Mouse (Mus musculus) R1 (cell line): ENCODE data around the gene Atf2.
"Not testable (repeated sequence)": the region's sequence is repeated elsewhere in the genome, so short reads cannot be mapped to it uniquely, and the experiment has no call there.

ENCODE experiments used
- DNase-seq: peaks from one replicate; pipeline ENCODE4 v3.0.0-alpha.2; 2018; ENCODE audit warnings: low read depth, low spot score

Atf2 gene

DNA sequence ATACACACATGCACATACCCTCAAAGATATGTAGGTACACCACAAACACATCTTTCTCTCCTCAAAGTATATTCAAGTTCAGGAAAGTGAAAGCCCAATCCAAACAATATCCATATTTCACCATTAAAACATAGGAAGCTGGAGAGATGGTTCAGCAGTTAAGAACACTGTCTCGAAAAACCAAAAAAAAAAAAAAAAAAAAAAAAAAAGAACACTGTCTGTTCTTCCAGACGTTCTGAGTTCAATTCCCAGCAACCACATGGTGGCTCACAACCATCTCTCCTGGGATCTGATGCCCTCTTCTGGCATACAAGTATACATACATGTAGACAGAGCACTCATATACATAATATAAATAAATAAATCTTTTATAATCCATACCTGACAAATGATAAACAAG lies 6.4 kb downstream of the Atf2 start:
- DNase-seq = peak; percentile 37

DNA sequence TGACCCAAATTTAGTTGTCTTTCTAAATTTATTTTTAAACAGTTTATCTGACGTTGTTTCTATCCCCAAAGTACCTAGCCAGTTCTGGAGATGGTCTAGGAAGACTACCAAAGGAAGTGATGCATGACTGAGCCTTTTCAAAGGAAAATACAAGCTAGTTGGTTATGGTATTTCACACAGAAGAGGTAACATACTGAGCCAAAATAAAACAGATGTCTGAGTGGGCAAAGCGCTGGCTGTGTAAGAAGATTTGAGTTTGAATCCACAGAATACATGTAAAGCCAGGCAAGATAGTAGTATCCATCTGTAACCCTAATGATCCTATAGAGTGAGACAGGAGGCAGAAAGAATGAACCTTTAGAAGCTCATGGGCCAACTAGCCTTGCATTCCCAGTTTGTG lies 14.5 kb downstream of the Atf2 start:
- DNase-seq = no peak

DNA sequence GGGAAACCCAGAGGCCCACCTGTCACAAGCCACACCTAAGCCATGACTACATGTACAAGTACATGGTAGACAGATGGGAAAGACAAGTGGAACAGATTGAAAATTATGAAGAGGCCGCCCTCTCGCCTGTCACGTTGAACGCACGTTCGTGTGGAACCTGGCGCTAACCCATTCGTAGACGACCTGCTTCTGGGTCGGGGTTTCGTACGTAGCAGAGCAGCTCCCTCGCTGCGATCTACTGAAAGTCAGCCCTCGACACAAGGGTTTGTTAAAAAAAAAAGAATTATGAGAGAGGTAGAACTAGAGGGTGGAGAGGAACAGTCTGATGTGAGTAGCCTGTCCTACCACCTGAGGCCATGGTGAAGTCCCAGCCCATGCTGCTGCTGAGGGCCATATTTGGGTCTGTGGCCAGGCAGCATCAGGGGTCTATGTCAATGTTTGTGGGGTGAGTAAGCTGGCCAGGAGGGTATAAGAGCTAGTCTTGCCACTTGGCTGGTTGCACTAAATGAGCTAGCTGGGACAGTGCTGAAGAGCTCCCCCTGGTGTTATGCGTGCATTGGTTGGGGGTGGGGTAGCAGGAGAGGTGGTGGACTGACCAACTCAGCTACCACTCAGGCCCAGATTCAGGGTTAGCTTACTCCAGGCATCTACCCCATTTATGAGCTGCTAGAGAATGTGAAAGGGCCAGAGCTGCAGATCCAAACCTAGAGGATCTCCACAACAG lies 24.5 kb downstream of the Atf2 start:
- peak; percentile 79 for DNase-seq

DNA sequence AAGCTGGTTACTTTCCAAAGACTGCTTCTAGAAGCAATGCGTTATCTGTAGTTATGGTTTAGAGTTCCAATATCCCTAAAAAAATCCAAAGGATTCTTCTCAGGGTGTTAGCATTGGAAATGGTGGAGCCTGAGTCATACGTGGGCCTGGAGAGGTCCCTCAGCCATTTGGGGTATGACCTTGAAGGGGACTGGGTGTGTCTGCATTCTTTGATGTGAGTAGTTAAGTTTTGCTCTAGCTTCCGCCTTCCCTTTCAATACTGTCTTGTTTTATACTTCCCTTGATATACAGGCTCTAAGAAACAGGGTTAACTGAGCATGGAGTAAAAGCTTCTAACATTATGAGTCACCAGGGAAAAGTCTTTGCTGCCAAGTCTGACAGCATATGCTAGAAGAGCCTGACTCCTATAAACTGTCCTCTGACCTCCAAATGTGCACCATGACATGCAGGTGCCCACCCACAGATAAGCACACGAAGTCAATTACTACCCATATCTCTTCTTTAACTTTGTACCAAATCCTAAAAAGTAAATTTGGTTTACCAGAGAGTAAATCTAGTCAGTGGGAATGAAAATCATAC lies 32.3 kb downstream of the Atf2 start:
- DNase-seq = peak; percentile 82

DNA sequence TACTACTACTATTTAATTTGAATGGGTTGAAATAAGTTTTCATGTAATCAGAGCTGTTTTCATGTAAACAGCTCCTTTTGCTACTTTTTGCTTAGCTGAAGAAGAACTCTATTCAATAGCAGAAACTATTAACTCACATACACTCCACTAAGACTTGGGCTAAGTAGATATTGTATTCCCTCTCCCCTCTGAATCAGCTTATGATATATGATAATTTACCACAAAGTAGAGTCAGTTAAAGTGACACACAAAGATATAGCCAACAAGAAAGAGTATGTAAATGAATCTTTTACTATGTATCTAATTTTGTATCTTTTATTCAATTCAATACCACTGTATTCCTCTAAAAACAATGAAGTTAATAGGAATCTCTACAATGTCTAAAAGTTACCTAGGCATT lies 35.1 kb downstream of the Atf2 start:
- DNase-seq = no peak

DNA sequence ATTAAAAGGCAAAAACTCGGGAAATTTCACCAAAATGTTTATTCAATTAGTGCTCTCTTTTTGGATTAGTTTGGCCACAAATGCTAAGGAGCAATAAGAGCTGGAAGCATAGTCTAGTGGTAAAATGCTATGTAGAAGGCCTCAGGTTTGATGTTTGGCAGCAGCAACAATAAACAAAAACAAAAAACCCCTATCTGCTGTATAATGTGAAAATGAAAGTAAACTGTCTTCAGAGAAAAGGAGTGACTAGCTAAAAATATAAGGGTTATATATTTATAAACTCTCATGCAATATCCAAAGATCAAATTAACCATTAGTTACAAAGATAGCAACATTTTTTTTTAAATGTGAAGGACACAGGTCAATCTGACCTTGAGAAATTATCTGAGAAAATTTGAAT lies 36.2 kb downstream of the Atf2 start:
- DNase-seq = no peak

DNA sequence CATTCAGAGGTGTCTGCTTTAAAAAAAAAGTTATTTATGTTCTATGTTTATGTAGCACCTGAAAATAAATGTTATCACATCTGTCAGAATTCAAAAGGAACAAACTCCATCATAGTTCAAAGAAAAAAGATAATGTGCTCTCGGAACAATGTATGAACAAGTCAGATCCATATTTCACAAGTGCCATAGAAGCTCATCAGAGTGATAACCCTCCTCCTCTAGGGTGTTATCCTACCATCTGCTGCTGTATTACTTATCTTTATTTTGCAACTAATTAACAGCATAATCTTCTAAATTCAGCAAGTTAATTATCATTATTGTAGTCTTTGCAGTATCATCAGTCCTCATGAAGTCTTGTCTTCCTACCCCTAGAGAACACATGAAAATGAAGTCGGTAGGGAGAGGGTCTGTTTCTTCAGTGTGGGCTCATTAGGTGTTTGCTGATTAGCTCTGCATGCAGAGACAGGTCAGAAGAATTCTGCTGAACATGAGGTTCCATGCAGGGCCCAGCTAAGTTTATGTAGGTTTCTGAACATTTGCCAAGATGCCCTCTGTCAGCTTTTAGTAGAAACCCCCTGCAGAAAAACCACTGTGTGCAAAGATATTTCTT lies 57.9 kb downstream of the Atf2 start:
- DNase-seq = no peak

DNA sequence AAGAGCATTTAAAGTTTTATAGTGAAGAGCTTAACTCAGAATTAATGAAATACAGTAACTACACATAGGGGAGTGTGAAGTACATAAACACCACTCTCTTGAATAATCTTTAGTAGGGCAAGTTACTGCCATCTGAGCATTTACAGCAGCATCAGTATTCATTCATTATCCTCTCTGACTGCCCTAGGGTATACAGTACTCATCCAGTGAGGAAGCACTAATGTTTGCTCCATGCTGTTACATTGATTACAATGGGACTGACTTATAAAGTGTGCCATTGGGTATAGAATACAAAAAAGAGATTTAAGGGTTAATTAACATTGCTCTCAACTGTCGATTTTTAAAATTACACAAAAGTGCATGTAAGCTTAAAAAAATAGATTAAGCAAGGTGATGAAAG lies 59.2 kb downstream of the Atf2 start:
- DNase-seq = no peak

DNA sequence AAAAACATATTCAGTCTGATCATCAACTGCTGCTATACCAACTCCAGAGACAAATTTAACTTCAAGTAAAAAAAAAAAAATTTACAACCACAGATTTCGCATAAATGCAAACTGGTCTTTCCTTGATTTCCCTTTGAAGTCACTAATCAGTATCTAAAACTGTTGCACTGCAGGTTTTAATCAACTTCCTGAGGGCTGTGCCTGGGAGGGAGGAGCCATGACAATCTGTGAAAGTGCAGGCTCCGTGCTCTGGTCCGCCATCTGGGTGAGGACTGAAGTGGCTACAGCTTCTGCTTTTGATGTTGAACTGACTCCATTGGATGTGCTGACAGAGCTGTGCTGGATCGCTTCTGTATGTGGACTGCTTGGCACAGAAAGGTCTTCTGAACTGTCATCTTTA lies 73.7 kb downstream of the Atf2 start:
- DNase-seq = peak; percentile 37

DNA sequence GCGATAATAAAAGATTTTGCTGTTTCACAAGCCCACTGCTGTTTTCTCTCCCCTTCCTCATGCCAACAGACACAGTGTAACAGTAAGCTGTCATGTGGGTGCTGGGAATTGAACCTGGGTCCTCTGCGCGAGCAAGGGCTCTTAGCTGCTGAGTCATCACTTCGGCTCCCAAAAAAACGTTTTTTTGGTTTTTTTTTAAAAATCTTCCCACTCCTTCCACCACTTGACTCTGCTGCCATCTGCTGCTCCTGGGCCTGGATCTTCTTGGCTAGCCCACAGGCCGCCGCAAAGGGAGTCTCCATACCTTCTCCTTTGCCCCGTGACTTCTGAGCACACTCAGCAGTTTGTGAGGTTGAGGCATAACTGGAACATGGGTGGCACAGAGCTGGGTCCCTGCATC lies 84.8 kb downstream of the Atf2 start:
- peak; percentile 45 for DNase-seq

DNA sequence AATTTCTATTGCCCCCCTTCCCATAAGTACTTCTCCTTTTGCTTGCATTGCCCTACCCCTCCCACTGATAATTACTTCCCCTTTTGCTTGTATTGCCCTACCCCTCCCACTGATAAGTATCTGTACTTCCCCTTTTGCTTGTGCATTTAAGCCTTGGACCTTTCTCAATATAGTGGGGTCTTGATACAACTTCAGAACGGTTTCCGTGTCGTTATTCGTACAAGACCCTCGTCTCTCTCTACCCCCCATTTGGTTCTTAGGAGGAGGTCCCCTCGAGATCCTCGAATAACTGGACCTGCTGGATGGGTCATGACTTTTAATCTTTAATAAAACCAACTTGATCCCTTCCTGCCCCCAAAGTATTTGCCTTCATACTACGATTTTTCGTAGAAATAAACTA lies 92.3 kb downstream of the Atf2 start:
- DNase-seq = not testable (repeated sequence)

DNA sequence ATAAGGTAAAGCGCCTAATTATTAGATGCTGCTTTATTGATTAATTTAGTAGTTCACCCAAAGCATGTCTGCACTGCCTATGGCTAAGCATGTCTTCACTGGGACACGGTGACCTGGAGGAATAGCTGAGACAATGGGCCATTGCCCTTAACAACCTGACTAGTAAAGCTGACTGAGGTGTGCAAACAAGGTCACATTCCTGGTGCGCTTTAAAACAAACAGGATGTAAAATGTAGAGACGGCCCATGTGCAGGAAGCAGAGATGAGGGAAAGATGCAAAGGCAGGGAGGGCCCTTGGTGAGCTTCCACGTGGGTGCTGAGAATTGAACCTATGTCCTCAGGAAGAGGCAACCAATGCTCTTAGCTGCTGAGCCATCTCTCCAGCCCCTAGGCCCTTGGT lies 93.7 kb downstream of the Atf2 start:
- peak; percentile 77 for DNase-seq

DNA sequence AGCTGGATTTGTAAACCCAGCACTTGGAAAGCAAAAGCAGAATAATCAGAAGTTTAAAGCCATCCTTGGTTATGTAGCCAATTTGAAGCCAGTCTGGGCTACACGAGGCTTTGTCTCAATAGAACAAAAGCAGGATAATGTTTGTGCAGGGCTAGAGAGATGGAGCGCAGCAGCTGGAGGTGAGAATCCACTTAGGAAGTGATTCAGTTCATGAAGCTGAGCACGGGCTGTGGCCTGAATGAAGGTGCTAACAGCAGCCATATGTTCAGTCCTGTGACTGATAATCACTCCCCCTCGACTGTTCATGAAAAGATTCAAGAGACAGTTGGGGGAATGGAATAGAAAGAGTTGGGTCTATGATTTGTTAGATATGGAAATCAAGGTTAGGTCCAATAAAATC lies 94.3 kb downstream of the Atf2 start:
- DNase-seq = no peak

DNA sequence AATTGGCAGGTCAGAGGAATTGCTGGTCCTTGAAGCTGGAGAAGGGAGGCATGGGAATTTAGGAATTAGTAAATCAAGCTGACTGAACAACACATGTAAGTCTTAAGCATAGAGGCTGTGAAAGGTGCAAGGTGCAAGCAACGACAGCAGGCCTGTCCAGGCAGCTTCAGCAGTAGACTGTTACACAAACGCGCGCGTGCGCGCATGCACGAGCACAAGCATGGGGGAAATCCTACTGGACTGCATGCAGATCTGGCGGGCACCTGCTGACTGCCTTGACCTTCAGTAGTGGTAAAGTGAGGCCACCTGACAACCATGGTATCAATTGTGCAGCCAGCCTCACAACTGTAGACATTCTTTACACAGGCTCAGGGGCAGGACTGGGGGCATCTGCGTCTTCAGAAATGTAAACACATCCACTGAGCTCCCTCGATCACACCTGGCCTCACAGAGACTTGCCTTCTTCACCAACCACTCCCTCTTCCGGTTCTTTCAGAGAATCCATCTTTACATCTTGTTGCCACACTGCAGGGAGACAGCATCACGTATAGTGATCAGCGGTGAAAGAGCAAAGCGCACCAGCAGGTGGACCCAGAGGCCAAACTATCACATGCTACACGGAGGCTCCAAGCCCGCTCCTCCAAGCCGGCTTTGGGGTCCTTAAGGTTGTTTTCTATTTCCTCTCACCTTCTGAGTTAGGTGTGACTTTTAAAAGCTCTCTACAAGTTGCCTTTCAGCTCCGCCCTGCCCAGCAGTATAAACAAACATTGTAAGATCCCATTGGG lies 100.4 kb downstream of the Atf2 start:
- DNase-seq = peak; percentile 93

DNA sequence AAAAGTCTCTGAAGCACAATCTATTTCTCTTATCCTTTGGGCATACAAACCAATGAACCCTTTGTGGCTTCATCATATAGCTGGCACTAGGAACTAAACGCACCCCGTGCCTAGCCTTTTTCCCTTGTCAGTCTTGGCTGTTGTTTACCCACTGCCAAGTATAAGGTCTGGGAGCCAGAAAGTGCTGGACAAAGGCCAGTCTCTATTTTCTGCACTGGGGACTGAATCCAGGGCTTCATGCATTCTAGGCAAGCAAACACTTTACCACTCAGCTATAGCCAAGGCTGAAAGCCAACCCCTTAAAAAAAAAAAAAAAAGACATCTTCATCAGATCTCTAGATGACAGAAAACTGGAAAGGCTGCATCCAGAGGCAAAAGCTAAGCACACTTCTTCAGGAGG lies 102.1 kb downstream of the Atf2 start:
- no peak for DNase-seq

DNA sequence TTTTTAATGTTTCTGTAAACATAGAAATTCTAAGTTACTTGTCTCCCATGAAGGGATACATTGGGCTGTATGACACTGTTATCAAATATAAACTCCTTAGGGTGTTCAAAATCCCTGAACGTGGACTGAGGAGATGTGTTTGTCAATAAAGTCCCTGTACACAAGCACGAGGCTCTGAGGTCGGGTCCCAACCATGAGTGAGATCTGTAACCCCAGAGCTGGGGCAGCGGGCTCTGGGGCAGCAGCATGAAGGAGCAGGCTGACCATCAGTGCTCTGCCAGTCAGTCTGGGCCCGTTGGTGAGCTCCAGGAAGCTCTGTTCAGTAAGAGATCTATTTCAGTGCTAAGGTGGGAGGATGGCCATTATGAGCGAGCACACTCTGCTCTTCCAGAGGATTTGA lies 104.0 kb downstream of the Atf2 start:
- DNase-seq = no peak

DNA sequence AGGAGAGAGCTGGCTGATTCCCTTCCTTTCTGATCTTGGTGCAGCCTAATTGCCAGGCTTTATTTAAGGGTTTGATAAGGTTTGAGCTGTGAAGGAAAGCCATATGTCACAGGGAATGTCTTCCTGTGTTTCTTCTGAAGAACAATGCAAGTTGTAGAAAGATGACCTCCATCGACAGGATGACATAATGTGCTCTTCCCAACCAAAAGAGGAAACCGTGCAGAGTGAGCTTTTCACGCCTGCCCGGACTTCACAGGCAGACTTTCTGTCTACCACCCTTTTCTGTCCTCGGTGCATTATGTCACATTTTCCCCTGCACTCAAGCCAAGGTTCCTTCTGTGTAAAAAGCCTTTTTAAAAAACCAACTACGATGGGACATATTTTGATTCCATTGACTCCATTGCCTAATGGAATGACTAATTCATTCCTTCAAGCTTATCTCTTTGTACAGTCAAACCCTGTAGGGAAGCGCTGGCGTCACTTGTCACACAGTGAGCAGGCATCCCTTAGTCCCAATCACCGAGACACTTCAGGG lies 110.0 kb downstream of the Atf2 start:
- no peak for DNase-seq

DNA sequence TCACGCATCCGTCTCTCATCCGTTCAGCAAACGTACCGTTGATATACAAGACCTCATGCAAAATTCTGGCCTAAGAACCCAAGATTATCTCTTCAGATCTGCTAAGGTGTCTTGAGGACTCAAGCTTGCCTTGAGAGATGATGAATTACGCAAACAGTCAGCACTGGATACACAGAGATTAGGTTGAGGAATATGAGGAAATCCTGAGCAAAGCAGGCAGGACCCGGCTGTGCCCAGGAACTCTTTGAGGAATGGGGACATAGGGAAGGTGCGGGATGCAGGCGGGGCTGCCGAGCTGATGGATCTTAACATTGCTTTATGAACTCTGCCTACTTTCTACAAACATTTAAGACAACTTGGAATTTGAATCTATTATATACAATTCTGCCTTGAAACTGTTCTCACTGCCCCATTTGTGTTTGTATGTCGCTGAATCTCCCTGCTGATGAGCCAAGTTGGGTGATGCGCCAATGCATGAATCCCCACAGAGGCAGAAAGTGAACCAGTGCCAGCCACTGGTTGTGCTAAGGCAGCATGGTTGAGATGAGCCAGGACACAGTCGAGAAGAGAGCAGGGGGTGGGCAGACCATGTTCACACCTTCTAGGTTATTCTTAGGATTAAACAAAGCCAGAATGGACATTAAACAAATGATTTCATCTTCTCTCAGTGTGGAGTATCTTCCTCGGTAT lies 112.0 kb downstream of the Atf2 start:
- no peak for DNase-seq

DNA sequence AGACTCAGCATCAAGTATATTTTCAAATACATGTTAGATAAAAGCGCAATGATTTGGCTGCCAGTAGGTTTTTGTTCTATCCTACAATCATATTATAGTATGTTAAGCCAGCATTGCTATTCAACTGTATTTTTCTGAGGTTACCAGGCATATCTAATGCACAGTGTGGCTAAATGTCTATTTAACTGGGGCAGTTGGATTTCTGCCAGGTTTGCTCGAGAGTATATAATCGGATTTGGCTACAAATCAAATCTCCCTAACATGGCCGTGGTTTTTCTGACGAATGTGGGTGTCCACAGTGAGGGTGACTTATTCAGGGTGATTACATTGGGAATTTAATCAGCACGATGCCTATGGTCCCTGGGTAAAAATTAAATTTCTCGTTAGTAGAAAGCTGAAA lies 112.6 kb downstream of the Atf2 start:
- no peak for DNase-seq

DNA sequence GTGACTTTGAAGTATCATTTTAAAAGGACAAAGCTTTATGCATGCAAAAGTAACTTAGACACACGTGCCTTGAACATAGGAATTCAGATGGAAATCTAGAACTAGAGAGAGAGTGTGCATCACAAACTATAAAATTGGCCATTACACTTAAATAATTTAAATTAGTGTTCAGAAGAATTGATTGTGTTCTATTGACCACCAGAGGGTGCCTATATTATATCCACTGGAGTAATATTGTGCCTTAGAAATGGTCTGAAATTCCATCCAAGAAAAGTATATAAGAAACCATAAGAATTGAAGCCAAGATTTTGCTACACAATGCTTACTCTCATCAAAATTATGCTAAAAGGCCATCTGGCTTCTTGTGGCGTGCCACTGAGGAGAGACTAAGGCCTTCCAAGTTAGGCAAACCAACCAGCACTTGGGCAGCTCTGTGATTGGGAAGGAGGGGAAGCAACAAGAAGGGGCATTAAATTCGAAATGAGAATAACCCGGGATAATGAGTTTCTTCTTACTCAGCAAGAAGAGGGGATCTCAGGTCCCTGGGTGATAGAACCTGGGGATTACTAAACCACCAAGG lies 113.3 kb downstream of the Atf2 start:
- no peak for DNase-seq

DNA sequence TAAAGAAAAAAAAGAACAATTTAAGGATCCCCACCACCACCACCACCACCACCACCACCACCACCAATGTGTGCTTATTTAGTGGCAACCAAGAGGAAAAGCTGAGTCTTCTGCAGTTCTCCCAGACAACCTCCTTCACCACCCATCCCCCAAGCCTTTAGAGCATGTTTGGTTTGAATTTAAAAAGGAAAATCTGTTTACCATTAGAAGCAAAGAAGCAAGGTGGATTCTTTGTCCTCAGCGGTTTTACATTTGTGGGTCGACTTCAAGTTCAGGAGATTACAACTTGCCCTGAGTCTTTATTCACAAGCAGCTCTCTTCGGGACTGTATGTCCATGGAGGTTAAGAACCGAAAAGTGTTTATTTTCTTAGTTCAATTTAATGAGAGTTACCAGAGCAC lies 115.5 kb downstream of the Atf2 start:
- DNase-seq = no peak
